Mouse (Mus musculus) heart, adult 9 months (tissue): ENCODE results near the gene Dars2.
"Not testable (repeated sequence)": the region's sequence is repeated elsewhere in the genome, so short reads cannot be mapped to it uniquely, and the experiment has no call there.

Source experiments
- DNase-seq, 2 experiments: peaks; one replicate each; pipeline ENCODE4 v3.0.0; 2022; ENCODE audit warnings: low spot score in 2 of 2

The Dars2 gene

DNA sequence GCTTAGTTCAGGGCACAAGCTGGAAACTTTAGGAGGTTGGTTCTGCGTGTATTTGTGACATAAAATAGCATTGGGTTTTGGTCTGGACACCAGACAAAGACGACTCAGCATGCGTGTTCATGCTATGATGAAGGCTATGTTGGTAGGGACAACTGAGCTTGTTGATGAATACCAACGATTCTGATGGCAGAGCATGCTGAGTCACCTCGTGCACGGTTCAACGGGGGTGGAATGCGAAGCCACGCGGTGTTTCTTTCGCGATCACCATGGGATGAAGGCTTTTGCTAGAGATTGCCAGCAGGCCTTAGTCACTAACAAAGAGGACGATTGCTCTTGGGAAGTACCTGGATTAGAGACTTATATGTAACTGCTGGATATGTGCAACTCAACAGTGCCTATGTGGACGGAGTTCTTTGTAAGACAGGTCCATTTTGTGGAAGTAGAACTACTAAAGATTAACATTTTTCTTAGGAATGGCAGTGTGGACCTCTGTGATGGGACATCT, 35.1 kb downstream of the Dars2 start:
- DNase-seq: no peak

DNA sequence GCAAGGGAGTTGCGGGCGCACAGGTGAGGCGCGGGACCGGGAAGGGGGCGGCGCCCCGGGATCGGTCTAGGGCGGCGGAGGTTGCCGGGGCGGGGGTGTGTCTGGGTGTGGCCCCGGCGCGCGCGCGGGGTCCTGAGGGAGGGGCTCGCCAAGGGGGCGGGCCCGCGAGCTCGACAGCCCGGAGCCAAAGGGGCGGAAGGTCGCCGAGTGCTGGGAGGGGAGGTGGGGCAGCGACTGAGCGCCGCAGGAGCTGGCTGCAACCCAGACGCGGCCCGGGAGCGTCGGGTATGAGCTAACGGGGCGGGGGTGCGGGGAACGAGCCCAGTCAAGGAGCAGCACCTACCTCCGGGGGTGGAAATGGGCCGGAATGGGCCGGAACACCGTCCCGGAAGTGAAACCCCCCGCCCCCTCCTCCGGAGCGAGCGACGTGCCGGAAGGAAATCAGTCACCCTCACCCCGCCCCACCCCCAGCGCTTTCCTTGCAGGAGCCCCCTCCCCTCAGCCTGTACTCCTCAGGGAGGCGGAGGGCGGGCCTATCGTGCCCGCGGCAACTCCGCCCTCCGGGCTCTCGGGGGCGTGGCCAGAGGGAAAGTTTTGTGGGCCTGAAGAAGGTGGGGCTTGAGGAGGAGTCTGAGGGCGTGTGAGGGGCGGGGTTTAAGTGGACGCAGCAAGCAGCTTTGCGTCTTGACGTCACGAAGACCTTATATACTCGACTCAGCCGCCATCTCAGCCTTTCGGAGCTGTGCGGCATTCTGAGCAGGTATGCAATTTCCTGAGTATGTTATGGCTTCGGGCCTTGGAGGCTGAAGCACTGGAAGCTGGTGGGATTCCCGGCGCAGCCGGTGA, 35.8 kb downstream of the Dars2 start, which contains the start of gene Zbtb37:
TSS of gene Zbtb37 (minus strand) at position 415 of the 846 bp plus-strand sequence.
- DNase-seq: peak; percentile 97 to 99

DNA sequence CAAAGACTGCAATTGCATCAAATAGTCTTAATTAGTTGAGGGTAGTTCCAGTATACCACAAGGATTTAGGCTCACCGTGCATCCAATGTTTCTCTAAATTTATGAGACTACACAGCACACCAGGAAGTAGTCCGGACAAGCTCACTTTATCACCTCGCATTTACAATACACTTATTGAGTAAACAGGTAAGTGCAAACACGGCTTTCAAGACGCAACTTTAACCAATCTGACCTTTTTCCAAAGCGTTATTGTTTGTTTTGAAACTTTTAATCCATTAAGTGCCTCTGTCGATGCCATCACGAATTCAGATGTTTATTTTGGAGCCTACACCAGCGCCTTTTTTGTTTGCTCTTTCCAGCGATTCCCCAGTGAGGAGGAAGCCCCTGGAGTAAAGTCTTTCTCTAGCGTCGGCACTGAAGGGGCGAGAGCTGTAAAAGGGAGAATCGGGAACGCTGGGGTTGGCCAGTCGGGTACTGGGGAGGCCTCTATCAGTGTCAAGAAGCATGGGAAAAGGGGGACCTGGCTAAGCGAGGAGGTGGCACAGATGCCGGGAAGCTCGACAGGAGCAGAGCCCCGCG, 36.5 kb downstream of the Dars2 start:
- peak in 1 of 2 experiments; percentile 10 for DNase-seq

DNA sequence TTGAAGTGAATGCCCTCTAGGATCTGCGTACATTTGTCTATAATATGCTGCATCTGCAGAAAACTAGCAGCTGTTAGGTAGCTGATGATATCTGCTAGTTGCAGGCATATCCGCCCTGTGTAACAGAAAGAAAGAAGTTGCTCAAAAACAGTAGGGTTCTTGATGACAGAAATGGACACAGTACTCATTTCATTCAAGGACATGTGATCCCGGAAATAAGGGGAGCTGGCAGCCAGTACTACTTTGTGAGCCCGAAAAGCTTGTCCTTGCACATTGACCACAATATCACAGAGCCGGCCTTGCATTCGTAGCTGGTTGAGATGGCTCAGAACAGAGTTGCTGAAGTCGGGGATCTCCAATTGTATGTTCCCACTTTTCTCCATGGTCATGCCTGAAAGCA, 38.1 kb downstream of the Dars2 start:
- DNase-seq: no peak

DNA sequence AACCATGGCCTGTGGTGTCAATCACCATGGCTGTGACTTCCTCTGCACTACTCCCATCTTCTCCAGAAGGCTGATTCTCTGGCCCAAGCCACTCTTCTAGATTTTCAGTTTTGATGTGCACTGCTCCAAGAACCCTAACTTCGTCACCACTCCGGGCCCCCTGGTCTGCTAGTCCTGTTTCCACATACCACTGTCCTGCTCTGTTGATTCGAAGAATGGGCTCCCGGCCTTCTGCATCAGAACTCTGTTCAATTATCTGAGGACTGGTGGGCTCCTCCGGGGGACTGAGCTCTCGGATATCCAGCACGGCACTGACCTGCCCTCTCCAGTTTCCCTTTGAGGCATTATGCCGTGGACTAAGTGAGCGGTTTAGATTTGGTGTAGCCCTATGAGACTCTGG, 38.6 kb downstream of the Dars2 start:
- DNase-seq: no peak

DNA sequence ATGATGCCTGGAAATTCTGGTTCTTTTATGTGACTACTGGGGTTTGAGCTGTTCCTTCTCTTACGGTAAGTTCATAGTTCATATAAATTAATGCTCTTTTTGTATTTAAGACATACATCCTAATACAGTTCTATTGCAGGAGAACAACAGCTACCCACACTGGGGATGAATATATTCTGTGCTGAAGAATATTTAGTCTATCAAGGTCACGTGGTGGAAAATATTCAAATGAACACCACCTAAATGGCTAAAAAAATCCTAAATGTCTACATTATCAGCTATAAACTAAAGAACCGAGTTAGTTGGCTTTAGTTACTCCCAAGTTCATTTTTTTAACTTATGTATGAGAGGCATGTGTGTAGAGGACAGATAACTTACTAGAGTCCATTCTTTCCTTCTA, 40.4 kb downstream of the Dars2 start:
- no peak for DNase-seq

DNA sequence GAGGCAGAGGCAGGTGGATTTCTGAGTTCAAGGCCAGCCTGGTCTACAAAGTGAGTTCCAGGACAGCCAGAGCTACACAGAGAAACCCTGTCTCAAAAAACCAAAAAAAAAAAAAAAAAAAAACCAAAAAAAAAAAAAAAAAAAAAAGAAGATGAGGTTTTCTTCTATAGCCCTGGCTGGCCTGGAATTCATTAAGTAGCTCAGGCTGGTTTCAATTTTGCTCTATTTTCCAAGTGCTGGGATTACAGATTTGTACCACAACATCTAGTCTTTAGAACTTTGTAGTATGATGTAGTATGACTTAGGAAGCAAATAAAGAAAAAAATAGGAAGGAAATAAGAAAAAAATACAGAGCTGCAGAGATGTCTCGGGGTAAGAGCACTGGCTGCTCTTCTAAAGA, 42.0 kb downstream of the Dars2 start:
- not testable (repeated sequence) for DNase-seq

DNA sequence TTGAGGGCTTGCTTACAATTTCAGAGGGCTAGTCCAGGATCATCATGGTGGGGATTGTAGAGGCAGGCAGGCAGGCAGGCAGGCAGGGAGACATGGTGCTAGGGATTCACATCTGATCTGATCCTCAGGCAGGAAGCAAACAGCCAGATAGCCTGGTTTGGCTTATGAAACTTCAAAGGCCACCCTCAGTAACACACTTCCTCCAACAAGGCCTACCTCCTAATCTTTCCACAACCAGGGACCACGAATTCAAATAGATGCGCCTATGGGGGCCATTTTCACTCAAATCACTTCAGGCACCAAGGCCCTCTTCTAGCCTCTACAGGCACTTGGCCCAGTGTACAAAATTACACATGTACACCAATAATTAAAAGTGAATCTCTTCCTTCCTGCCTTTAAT, 43.3 kb downstream of the Dars2 start:
- DNase-seq: no peak

DNA sequence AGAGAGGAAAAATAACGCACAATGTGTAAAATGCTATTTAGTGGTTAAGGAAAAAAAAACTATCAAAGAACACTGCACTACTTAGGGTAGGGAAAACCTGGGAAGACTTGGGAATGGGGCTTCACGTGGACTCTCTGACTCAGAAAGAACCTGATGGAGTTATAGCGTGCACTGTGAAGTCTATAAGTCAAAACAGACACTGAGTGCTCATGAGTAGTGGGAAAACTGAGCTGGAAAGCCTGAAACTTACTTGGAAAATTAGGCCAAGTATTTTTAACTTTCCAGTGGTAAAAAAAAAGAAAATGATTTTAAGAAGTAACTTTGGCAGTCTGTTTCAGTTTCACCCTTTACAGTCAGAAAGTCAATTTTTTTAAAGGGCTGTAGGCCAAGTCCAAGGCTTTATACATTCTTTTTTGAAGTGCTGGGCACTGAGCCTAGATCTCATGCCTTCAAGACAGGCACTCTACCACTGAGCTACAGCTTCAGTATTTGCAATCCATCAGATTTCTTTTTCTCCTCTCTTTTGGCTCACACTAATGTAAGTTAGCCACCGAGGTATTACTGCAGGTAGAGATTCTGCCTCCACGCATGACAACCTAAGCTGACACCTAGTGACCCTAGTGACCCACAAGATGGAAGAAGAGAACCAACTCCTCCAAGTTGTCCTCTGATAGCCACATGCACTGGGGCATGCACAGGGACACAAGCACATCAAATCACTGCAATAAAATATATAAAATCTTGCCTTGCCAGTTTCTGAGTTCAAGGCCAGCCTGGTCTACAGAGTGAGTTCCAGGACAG, 44.8 kb downstream of the Dars2 start:
- DNase-seq: no peak

DNA sequence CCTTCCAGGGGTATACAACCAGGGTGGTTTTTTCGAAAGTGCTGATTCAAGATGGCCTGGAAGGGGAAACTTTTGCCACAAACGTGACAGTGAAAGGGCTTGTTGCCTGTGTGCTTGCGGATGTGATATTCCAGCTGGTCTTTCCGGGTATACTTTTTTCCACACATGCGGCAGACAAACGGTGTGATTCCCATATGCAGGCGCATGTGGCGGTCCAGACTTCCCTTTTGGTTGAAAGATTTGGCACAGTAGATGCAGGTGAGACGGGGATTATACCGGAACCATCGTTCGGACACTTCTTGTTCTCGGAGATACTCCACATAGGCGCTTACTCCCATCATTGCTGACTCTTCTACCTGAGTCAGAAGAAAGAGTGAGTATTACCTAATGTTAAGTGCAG, 50.4 kb downstream of the Dars2 start:
- no peak for DNase-seq

DNA sequence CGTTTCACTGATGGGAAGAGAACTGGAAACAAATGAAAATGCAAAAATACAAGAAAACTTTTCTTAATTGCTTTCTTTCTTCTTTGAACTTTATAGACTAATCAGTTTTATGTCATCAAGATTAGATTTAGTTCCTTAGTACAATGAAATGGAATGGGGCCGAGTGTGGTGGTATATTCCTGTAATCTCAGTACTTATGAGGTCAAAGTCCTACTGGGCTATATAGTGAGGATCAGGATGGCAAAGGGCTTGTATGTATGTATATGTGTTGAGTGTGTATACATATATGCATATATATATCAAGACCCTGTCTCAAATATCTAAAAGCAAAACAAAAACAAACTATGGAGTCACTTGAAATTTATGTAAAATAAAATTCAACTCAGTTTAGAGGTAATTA, 54.1 kb downstream of the Dars2 start:
- no peak for DNase-seq

DNA sequence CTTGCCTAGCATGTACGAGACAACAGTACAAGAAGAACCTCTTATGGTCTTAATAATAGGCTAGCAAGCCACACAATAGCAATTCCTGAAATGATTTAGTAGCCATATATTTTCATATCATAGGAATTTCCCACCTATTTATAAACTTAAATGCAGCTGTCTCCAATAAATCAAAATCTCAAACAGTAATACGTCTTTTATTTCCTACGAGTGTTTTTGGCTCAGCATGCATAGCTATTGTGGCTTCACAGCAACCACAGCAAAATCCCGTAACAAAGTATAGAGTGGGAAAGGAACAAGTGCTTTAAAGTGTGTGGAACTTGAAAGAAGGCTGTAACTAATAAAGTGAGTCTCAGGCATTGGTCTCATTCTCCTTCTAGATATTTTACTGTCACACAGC, 60.0 kb downstream of the Dars2 start:
- DNase-seq: no peak

DNA sequence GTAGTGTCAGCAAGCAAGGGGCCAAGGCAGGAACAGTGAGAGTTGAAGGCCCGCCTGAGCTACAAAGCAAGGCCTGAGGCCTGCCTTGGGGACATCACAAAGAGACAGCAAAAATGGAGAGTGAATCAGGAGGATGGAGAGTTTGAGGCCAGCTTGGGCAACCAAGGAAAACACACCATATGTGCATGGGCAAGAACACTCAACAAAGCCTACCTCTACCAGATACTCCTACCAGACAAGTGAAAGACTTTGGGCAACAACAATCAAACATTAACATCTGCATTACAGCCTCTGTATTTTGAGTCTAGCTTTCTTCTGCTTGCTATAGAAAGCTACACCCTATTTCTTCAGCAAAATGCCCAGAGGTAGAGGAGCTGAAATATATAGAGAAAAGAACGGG, 62.4 kb downstream of the Dars2 start:
- DNase-seq: no peak

DNA sequence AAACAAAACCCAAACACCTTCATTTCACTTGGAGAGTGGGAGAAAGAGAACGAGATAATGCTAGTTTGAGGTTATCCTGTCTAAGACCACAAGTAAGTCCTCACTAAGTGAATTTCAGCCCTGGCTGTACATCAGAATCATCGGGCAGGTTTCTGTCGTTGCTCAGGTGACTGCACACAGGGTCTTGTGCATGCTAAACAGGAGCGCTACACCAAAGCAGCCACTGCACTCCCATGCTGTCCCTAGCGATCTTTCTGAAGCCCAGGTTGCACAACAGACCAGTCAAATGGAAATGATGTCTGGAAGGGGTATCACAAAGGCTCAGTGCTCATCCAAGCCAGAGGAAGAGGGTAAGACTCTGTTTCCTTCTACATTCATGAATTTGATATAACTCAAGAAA, 64.0 kb downstream of the Dars2 start:
- DNase-seq: no peak

DNA sequence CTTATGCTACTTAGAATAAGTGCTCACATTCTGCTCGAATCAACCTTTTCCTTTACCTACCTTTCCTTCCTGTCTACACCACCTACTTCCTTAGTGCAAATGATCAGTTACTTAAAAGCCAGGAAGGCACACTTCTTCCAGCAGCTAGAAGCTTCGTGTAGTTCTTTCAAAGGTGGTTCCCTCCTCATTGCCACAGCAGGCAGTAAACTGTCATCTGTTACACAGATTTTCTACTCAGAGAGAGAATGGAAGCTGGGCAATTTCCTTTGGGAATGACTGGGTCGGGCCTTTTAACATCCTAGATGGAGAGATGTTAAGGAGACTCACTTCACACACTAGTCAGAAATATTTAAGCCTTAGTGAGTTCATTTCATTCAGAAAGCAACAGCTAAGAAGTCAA, 64.9 kb downstream of the Dars2 start:
- no peak for DNase-seq

DNA sequence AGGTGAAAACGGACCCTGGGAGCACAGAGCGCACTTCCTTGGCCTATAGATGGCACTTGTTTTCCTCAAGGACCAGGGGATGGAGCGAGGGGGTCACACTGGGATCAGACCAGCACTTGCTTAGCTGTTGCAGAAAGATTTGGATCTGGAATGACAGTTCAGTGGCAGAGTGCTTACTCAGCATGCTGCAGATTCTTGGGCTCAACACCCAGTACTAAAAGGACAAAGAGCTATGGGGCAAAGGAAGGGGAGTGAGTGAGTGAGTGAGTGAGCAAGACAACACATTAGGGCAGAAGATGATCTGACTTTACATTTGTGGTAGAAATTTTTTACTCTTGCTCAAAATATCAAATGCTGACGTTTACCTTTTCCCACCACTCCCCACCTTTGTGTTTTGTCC, 65.5 kb downstream of the Dars2 start:
- no peak for DNase-seq

DNA sequence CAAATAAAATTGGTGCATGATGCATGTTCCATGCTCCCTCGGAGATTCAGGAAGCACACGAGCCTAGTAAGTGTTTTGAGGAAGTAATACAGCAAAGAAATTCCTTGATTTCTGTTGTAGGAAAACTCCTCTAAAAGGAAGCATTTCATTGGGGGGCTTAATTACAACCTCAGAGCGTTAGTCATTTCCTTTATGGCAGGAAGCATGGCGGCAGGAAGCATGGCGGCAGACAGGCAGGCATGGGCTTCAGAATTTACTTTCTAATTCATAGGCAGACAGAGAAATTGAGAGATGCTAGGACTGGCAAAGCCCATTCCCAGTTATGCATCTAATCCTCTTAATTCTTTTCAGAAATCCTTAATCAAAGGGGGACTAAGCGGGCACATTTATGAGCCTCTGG, 76.6 kb downstream of the Dars2 start:
- DNase-seq: no peak
